In the genomic region with DNA sequence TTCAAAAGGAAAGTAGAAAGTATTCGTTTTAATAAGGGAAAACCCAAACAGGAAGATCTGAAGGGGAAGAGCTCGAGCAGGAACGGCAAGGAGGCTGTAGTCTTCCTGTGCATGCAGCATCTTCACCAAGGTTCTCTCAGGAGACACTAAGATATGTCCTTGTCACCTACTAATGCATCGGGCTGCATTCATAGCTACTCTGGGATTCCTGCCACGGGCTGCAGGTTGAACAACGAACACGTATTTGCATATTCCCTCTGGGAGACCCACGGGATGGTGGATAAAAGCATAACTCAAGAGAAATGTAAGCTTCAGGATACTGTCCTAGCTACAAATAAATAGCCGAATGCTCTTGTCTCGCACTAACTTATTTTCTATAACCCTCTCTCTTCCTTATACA, we compare ENCODE assay signal across 1 mouse cellular context.
TF ChIP-seq lines count a peak whose summit lies in the region.

No protein-coding gene starts in this region.

TF ChIP-seq in CH12.LX, 34 proteins besides CTCF, POLR2A, EP300 and RAD21 (continued from another document):
- no peak for TF ChIP-seq TCF12 (IDR thresholded peaks at IDR 0.05; ENCODE audit: low read depth, low read length)
- no peak for TF ChIP-seq ZMIZ1 (IDR thresholded peaks at IDR 0.05; ENCODE audit: low read depth, low read length)
- no peak for TF ChIP-seq ZC3H11A (IDR thresholded peaks at IDR 0.05; ENCODE audit: low read depth, low read length)
- TF ChIP-seq SMC3 (IDR thresholded peaks at IDR 0.05; ENCODE audit: low read depth, low read length), result no peak
- no peak for TF ChIP-seq JUND (conservative IDR thresholded peaks at IDR 0.05; ENCODE audit: low read depth, low read length)
- no peak for TF ChIP-seq NELFE (IDR thresholded peaks at IDR 0.05; ENCODE audit: low read depth, low read length)
- no peak for TF ChIP-seq USF2 (conservative IDR thresholded peaks at IDR 0.05; ENCODE audit: low read depth, low read length)
